Mouse (Mus musculus) adrenal gland, adult 18-20 months (tissue): ENCODE data around the gene Crybb2. TPM values are rescaled to one million over a fixed set of nuclear protein-coding genes. Genes with fewer than 3 reads are reported as not detected.
"Not testable (repeated sequence)": the region's sequence is repeated elsewhere in the genome, so short reads cannot be mapped to it uniquely, and the experiment has no call there.

Experiments used
- DNase-seq, 2 experiments: peaks; one replicate each; pipeline ENCODE4 v3.0.0; 2021 to 2022; ENCODE audit warnings: low spot score in 2 of 2
- long read RNA-seq, 2 experiments: library from polyadenylated mRNA; stranded (forward); transcript quantifications; one replicate each; pipeline ENCODE4 v2.0.0; 2021
- total RNA-seq, 2 experiments: library from RNA; stranded (reverse); gene quantifications; 1 replicate in 1 of 2; 2 replicates in 1 of 2; pipeline ENCODE4 v1.2.3; 2021

Crybb2 gene
- not detected for total RNA-seq
- long read RNA-seq, experiment 1 = 0 reads
- long read RNA-seq, experiment 2 = 0 reads

GRCm38 (mm10) chr5:113070017-113070416 lies at the start of gene Crybb2:
Gene Crybb2 (minus strand): TSS chr5:113070117.
- DNase-seq = no peak

GRCm38 (mm10) chr5:113119291-113119690 lies 49.4 kb upstream of the Crybb2 start:
- no peak for DNase-seq

GRCm38 (mm10) chr5:113118695-113119094 lies 48.8 kb upstream of the Crybb2 start:
- no peak for DNase-seq

- no peak for DNase-seq
Measured at GRCm38 (mm10) chr5:113117361-113117760, 47.4 kb upstream of the Crybb2 start.

- no peak for DNase-seq
Measured at GRCm38 (mm10) chr5:113115896-113116295, 46.0 kb upstream of the Crybb2 start.

DNA sequence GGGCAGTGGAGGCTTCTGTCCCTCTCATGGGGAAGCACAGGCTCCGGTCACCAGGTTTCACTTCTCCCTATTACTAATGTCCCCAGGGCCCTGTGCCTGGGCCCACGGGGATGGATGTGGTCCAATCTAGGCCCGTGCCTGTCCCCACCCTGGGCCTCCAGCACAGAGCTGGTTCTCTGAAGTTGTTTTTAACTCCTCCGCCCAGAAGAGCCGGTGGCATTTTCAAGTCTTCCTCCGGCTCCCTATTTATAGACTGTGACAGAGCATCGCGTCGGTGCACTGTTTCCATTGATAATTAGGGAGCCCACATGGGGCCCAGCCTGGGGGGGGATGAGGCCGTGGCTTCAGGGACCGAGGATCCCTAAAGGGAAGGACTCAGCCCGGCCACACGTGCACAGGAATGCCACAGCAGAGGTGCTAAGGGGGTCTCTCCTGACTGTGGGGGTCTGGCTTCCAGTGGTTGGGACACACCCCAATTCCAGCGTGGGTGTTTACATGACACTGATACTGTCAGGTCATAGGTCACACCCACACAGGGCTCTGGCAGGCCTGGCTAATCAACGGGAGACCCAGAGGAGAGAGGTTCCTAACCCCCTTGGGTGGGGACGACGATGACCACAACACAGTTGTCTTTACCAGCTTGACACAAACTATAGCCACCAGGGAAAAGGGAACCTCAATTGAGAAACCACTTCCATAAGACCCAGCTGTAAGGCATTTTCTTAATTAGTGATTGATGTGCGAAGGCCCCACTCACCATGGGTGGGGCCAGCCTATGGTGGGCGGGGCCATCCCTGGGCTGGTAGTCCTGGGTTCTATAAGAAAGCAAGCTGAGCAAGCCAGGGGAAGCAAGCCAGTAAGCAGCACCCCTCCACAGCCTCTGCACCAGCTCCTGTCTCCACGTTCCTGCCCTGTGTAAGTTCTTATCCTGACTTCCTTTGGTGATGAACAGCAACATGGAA lies 44.6 kb upstream of the Crybb2 start:
- DNase-seq = no peak

DNA sequence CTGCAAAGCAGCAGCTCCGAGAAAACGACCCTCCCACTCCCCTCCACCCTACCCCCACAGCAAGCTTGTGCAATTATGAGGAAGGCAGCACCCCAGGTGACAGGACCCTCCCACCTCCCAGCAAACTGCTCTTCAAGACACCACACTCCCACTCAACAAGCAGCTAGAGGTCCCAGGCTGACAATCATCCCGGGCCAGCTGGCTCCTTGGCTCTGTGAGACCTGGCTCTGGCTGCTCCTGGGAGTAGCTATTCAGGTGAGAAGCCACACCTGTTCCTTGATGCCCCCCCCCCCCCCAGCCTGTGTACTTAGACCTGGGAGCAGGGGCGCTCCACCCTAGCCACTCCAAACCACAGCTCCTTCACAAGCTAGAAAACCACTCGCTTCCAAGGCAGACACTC lies 43.2 kb upstream of the Crybb2 start:
- no peak for DNase-seq

GRCm38 (mm10) chr5:113111336-113111735 lies 41.4 kb upstream of the Crybb2 start:
- DNase-seq = no peak

DNA sequence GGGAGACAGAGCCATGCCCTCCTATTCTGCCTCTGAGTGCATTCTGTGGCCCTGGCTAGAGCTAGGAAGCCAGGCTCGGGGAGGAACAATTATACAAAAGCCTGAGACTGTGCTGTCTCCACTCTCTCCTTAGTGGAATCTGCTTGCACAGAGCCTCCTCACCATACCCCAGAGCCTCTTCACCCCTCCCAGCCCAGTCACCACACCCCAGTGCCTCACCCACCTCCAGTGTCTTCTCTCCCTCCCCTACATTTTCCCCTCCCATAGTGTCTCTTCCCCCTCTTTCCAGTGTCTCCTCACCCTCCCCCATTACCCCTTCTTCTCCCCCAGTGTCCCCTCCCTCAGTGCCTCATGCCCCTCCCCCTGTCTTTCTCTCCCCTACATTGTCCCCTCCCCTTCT lies 41.0 kb upstream of the Crybb2 start:
- no peak for DNase-seq

DNA sequence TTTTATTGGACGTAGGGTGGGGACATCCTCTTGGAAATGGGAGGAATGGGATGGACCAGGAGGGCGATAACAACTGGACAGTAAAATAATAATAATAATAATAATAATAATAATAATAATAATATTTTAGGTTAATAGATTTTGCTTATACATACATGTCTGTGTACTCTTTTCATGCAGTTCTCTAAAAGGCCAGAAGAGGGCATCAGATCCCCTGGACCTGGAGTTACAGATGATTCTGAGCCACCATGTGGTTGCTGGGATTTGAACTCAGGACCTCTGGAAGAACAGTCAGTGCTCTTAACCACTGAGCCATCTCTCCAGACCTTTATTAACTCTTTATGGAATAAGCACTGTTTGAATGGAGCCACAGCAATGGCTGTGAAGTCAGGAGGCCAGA lies 39.7 kb upstream of the Crybb2 start:
- not testable (repeated sequence) for DNase-seq

DNA sequence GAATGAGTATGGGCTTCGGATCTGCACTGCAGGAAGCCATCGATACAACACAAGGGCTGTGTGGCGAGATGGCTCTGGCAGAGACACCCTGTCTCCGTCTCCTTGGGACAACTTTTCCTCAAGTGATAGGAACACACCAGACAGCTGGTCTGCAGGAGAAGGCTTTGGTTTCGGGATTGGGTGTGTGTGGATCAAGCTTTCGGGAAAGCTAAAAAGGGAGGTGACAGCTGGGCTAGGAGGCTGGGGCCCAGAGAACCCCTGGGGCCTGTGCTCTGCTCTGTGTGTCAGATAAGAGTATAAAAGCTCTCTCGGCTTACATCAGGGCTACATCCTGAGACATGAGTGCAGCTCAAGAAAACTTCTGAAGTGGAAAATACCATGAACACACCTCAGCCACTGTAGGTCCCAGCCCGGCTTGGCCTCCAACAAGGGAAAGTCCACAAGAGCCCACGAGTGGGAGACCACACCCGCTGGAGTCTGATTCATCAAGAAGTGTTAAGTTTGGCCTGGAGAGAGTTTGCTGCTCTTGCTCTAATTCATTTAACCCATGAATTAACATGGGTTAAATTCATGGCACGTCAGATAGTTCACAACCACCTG lies 38.3 kb upstream of the Crybb2 start:
- DNase-seq = no peak

DNA sequence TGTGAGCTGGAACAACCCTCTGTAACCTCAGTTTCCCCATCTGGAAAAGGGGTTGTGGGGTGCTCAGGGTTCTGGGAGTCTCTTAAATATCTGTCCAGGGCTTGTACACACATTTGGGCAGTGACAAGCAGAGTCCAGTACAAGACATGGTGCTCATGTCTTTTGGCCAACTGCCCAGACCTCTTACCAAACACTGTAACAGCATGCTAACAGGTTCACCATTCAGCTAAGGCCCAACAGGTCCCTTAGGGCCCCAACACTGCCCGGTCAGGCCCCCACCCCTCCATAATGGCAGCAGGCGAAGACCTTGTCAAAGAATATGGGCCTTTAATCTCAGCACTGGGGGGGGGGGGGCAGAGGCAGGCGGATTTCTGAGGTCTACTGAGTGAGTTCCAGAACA lies 37.8 kb upstream of the Crybb2 start:
- no peak for DNase-seq

GRCm38 (mm10) chr5:113106594-113106993 lies 36.7 kb upstream of the Crybb2 start:
- no peak for DNase-seq

DNA sequence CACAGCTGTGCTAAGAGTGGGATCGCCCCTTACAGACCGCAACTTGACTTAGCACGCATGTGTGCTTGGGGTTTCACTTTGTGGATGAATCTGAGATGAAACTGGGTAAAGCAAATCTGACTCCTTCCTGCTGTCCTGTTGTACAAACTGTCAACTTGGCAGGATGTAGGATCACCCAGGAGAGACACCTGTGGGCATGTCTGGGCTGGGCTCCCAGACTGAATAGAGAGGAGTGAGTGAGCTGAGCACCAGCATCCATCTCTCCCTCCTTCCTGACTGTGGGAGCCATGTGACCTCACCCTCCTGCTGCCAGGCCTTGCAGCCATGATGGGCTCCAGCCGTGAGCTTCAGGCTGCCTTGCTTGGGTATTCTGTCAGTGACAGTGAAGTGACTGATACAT lies 35.6 kb upstream of the Crybb2 start:
- DNase-seq = no peak

GRCm38 (mm10) chr5:113105035-113105434 lies 35.1 kb upstream of the Crybb2 start:
- DNase-seq = no peak

DNA sequence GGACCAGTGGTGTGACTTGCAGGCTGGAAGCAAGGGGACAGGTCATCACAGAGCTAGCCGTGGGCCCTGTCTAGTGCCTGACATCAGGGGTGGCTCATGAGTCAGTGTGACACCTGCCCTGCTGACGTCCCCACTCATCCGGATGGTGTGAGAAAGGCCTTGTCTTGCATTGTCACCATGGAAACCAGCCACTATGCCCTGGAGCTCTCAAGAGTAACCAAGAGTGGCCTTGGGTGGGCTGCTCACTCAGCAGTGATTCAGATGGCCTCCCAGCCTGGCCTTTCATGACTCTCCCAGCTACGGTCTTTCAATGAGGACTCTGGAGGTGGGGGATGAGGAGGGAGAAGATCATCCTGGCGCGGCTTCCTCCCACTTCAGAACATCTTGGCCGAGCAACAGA lies 32.5 kb upstream of the Crybb2 start:
- peak; percentile 41 to 61 for DNase-seq

DNA sequence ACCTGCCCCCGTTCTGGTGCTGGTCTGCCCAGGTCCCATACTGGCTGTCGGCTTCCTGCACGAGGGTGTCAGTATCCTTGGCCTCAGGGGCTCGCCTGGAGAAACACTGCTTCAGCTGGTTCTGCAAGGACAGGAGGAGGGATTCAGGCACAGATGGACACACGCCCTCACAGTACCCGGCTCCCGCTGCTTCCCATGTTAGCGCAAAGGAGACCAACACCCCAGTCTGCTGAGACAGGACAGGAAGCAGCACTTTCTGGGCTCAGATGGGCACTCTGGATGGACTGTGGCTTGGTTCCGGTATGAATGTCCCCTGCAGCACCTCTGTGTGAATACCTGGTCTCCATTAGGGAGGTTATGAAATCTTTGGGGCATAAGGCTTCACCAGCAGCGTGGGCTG lies 31.5 kb upstream of the Crybb2 start:
- no peak for DNase-seq

GRCm38 (mm10) chr5:113100422-113100821 lies 30.5 kb upstream of the Crybb2 start:
- DNase-seq = no peak

DNA sequence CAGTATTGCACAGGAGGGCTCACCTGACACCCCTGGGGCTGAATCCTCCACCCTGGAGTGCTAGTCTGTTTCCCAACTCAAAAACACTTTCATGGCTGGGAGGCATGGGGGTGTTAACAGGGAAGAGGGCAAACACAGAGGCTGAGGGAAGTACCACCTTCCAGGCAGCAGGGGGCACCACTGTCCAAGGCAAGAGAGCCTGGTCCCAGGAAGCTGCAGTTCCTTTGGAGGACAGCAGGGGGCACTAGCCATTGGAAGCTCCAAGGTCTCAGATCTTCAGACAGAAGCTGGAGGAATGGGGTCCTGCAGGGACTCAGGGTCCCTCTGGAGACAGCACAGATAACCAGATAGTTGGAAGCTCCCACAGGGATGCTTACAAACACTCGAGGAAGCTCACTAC lies 29.6 kb upstream of the Crybb2 start:
- peak; percentile 90 to 92 for DNase-seq

GRCm38 (mm10) chr5:113097551-113097950 lies 27.6 kb upstream of the Crybb2 start:
- no peak for DNase-seq

DNA sequence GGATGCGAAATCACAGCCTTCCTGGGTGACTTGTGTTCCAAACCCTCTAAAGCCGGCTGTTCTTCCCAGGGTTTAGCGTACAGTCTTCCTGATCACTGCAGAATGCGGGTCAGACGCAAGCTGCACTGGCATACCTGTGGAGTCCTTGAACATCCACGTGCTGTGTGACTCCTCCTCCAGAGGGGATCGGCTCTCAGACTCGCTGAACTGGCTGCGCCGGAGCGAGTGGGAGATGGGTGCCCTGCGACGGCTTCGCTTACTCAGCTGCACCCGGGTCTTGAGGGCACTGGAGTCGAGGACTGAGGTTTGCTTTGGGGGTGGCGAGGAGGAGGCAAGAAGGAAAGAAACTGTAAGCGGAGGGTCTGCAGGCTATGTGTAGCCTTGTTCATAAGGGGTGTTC lies 25.5 kb upstream of the Crybb2 start:
- no peak for DNase-seq

DNA sequence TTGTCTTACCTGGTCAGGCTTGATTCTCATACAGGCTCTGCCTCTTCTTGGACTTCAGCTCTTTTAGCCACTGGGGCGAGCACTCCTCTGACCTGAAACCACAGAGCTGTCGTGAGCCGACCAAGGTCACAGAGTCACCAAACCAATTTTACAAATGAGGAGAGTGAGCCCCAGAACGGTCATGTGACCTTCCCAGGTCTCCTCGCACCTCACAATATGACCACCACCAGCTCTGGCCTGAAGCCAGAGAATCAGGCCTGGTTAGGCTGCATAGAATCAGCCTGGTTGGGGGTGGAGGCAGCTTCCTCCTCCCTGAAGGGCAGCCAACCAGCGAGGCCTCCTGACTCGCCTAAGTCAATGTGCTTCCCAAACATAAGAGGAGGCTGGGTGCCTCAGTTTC lies 22.5 kb upstream of the Crybb2 start:
- no peak for DNase-seq
